Mouse (Mus musculus): ENCODE results near the gene Ttc27. TPM values are rescaled to one million over a fixed set of nuclear protein-coding genes. Genes with fewer than 3 reads are reported as not detected.

Ttc27 gene
- total RNA-seq, 2 experiments from 2014 or later = 18.5 to 18.6 TPM

DNA sequence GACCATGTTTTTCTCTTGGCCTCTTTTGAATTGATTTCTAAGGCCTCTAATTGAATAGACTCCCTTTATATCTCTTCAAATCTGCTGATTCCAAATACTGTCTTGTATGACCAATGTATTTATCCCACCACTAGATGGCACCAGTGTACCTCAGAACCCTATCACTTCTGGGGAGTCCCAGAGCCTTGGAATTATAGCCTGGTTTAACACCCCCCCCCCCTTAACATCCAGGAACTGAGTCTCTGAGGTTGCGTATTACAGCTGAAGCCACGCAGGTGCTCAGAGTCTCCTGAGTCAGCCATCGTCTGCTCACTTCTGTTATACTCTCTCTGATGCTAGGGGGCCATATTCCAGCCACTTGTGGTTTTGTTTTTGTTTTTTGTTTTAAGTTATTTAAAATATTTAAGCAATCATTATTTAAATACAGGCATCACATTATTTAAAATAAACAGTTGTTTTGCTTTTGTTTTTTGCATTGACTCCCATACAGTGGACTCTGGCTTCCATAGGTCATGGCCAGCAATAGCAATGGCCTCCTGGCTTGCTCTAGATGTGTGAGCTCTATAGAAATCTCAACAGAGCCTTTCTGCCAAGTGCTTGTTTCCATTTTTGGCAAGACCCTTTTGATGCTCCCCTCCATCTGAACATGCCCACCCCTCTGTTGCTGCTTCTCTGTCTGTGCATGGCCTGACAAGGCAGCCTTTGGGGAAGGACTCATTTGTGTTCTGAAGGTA, 93.5 kb downstream of the Ttc27 start:
- DNase-seq (ENCODE audit: low spot score in 2 of 2) = peak in 1 of 2 experiments; percentile 36

DNA sequence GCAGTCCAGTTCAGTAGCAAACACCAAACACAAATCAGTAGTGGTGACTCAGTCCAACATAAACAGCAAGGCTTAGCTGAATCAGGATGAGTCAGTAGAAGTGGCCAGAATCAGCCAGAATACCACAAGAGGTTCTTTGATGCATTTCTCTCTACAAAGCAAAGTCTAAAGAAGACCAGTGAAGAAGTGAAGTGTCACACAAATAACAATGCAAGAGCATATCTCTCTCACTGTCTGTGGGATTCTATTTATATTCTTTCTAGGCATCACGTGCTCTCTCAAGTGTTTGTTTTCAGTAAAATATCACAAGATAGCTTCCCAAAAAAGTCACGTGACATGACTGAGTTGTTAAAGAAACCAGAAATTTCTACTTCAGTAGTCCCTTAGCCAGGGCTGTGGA, 102.2 kb downstream of the Ttc27 start:
- DNase-seq (ENCODE audit: low spot score in 2 of 2) = no peak

DNA sequence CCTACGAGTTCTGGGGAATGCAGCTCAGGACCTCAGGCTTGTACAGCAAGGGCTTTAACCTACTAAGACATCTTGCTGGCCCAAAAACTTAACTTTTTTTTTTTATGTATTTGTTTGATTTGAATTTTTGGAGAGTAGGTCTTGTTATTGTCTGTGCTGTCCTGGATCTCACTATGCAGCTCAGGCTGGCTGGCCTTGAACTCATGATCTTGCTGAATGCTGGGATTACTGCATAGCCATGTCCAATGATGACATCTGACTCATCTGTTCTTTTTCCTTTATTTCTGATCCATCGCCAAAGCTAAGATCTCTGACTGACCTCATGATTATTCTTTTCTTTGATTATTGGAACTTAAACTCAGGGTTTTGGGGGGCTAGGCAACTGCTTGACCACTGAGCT, 113.3 kb downstream of the Ttc27 start:
- no peak for DNase-seq (ENCODE audit: low spot score in 2 of 2)

- no peak for DNase-seq (ENCODE audit: low spot score in 2 of 2)
These were observed 124.2 kb downstream of the Ttc27 start for GRCm38 (mm10) chr17:74841721-74842120.

- DNase-seq (ENCODE audit: low spot score in 2 of 2) = no peak
These were observed 125.1 kb downstream of the Ttc27 start for GRCm38 (mm10) chr17:74842603-74843002.

GRCm38 (mm10) chr17:74843486-74843885, 126.0 kb downstream of the Ttc27 start:
- no peak for DNase-seq (ENCODE audit: low spot score in 2 of 2)

DNA sequence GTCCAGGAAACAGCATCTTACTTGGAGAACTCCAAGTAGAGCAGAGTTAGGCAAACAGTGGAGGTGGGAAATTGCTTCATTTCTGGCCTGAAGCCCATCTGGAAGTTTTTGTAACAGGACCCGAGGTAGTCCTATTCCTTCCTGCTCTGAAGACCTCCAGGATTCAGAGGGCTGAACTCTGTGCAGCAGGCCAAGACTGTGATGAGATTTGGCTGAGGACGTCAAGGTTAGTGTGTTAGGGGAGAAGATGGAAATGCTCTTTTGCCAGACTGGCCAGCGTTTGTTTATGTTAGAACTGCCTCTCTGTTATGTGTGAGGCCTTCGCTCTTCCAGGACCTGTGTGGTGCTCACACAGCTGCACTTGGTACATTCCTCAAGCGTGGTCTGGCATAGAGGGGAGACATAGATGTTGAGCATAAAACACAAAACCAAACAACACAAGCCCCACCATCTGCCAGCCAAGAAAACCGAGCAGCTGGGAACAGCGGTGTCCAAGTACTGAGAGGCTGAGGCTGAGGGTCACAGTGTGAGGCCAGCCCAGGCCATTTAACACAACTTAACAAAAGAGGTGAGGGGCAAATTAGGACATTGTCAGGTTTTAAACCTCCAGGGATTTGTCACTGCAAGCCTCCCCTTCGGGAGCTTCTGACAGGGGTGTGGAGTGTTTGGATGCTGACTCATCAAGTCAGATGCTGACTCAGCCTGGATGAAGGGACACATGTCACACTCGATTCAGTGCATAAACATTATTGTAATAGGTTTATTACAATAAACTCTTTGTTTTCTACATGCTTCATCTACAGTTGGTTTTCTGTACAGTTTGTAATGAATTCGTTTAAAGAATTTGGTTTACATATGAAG, 128.7 kb downstream of the Ttc27 start:
- no peak for DNase-seq (ENCODE audit: low spot score in 2 of 2)

- no peak for DNase-seq (ENCODE audit: low spot score in 2 of 2)
These were observed 132.7 kb downstream of the Ttc27 start for GRCm38 (mm10) chr17:74850216-74850615.

DNA sequence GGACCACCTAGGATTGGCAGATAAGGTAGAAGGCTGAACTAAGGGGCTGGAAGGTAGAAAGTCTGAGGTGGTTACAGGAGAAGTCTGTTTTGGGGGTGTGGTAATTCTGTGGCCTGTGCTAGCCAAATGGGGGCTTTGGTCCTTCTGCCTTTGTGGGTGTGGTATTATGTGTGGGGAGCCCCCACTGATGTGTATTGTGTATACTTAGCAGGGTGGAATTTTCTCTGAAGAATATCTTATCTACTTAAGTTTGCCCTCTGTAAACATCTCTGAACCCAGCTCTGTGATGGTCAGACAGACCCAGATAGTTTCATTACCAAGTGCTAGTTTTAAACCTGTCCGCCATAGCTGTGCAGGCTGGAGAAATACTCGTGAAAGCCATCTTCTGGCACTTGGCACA, 141.8 kb downstream of the Ttc27 start:
- no peak for DNase-seq (ENCODE audit: low spot score in 2 of 2)

DNA sequence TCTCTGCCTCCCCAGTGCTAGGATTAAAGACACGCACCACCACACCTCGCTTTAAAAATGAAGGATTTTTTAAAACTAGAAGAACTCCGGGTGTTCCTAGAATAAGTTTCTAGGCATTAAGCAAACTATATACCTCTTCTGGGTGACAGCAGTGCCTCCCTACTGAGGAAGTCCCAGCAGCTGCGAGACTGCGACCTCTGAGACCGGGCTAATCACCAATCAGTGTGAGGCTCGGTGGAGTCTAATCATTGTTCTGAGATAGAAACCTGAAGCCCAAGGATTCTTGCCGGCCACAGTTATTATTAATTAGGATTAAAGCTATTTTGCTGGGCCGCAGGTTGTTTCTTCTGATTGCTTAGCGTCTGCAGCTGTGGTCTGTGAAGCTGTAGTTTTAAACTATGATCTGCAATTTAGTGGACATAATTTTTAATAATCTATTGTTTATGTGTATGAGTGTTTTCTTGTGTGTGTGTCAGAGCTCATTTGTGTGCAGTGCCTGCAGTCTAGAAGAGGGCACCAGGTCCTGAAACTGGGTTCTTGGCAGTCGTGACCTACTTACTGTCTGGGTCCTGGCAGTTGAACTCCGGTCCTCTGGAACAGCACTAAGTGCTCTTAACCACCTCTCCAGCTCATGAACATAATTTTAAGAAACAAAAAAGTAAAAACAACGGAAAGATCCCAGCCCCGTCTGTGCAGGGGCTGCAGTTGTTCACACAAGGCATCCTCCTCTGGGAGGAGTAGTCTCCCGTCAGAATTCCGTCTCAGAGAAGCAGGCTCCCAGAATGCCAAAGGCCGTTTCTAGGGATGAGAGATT, 142.9 kb downstream of the Ttc27 start:
- DNase-seq (ENCODE audit: low spot score in 2 of 2) = no peak

- DNase-seq (ENCODE audit: low spot score in 2 of 2) = no peak
These were observed 146.3 kb downstream of the Ttc27 start for GRCm38 (mm10) chr17:74863845-74864244.

DNA sequence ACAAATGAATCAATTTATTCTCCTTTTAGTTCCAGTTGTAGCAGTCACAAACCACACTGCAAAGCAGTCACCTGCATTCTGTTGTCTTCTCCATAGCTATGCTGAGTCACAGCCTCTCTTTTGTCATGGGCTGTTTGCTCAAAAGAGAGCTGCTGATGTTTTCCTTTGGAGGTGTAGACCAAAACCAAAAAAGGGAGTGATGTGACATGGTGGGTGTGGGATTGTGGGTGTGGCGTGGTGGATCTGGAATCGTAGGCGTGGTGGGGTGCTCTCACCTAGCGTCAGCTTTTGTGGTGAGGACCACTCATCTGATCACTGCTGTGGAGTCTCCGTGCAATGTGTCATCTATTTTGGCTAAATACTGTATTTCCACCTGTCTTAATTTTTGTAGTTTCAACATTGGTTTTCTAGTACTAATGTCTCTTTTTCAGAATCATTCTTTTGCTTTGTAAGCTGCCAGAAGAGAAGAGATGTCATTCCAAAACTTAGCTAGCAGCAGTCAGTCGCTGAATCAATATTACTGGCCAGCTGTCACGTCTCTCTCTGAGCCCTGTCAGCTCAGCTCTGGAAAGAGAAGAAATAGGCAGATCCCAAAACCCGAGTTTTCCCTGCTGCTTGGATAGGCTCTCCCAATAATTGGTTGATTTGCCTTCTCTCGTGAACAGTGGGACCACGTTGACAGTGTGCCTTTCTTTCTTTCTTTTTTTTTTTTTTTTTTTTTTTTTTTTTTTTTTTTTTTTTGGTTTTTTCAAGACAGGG, 147.4 kb downstream of the Ttc27 start:
- DNase-seq (ENCODE audit: low spot score in 2 of 2) = no peak

DNA sequence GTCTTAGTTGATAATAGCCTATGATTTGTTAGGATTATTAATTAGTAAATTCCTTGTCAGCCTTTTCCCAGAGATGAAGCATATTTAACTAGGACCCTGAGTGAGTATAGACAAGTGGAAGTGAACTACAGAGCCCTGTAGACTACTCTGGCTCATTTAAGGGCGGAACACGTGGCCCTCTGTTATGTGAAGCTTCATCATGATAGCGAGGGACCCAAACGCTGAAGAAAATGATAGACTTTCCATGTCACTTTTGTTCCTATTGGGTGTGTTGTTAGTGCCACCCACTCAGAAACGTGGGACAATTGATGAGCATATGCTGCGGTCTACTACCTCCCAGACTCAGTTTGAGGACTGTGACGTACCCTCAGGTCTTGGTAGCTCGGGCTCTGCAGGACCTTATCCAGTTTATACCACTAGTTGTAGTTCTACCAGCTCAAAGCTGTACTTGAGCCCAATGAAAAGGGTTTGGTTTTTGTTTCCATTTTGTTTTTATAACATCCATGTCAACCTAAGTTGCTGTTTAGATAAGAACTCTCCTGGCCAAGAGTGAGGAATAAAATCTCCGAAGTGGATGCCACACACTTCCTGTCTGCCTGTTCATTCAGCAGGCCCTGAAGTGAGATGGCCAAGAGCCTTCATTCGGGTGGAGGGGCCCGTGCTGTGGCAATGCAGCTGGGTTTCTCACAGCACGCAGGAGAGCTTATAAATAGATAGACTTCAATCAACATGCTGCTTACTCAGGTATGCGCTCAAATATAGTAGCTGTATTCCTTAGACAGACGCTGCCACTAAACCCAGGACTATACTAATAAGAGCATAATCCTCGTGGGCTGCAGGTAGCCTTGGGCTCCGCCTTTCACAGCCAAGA, 148.4 kb downstream of the Ttc27 start:
- no peak for DNase-seq (ENCODE audit: low spot score in 2 of 2)

GRCm38 (mm10) chr17:74866565-74867507, 149.3 kb downstream of the Ttc27 start:
- peak; percentile 84 to 87 for DNase-seq (ENCODE audit: low spot score in 2 of 2)

- DNase-seq (ENCODE audit: low spot score in 2 of 2) = no peak
These were observed 150.8 kb downstream of the Ttc27 start for GRCm38 (mm10) chr17:74868185-74868907.

DNA sequence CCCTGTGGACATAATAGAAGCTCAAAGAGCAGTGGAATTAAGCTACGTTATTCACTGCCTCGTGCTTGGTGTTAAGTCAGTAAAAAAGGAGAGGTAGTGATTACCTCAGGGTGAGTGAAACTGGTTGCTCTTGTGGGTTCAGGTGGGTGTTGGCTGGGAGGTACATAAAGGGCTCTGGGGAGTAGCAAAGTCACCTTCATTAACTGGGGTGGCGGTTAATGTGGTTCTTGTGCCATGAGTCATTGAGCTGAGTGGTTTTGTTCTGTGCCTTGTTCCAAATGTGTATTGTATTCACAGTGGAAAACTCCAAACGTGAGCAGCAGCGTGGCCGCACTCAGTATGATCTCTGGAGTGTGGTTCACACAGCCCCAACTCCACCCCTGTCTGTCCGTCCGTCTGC, 152.0 kb downstream of the Ttc27 start:
- no peak for DNase-seq (ENCODE audit: low spot score in 2 of 2)

DNA sequence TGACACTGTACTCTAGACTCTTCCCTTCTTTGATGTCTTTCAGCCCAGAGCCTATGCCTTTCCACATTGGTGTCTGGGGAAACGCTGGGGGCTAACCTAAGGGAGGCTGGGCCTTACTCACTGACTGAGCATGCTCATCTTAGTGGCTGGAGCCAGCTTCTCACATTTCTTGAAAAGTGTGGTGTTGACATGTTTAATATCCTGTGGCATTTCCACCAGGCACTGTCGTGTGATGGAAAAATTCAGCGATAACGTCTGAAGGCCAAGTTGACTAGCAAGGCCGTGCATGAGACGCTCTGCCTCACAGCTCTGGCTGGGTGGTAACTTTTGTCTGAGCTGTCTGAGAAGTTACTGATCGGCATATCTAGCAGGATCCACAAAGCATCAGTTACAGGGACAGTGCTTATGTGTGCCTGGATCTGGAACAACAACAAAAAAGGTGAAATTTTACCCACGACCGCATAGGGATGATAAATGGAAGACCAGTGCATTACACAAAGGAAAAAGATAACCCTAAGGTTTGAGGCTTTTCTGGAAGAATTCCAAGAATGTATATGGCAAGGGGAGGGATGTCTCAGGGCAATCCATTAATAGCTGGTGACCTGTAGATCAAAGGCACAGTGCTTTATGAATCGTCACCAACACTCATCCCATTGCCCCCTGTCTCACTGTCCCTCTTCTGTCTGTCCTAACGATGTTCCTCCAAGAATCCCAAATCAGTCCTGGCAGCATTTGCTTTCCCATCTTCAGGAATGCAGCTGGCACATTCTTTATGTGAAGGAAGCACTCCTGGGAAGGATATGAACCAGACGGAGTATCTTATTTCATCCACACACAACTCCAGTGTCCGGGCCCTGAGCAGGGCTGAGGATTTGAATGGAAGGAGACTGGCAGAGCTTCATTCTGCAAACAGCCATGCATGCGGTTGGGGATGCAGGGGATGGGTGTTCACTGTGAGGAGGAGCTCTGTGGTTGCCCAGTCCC, 152.9 kb downstream of the Ttc27 start:
- DNase-seq (ENCODE audit: low spot score in 2 of 2) = no peak
